Mouse (Mus musculus) myocyte (in vitro differentiated cells): ENCODE results near the gene Ptprm. TPM values are rescaled to one million over a fixed set of nuclear protein-coding genes. Genes with fewer than 3 reads are reported as not detected.

Experiments
- H3K27me3 ChIP-seq: one replicate; pipeline ENCODE4 v1.6.1; 2011; ENCODE audit not compliant: control insufficient read depth, insufficient read depth, insufficient read length
- H3K36me3 ChIP-seq: one replicate; pipeline ENCODE4 v1.6.1; 2011; ENCODE audit not compliant: control insufficient read depth, insufficient read depth
- H3K4me2 ChIP-seq: one replicate; pipeline ENCODE4 v1.6.1; 2011; ENCODE audit warnings: low read depth, control low read depth
- H3K4me3 ChIP-seq: one replicate; pipeline ENCODE4 v1.5.1; 2011; ENCODE audit warnings: mild to moderate bottlenecking, control low read depth, moderate library complexity
- H3K79me2 ChIP-seq: one replicate; pipeline ENCODE4 v1.6.1; 2011; ENCODE audit not compliant: control insufficient read depth, insufficient read depth
- H3ac ChIP-seq: one replicate; pipeline ENCODE4 v1.6.1; 2011; ENCODE audit not compliant: control insufficient read depth, insufficient read length
- CEBPB ChIP-seq: IDR thresholded peaks from 2 replicates; pipeline ENCODE4 v1.6.1; 2011; ENCODE audit warnings: mild to moderate bottlenecking, moderate library complexity; ENCODE audit not compliant: poor library complexity, insufficient read depth, severe bottlenecking
- E2F4 ChIP-seq: IDR thresholded peaks from one replicate; pipeline ENCODE4 v1.6.1; 2011; ENCODE audit warnings: mild to moderate bottlenecking, control low read depth, moderate library complexity; ENCODE audit not compliant: insufficient read depth
- MAX ChIP-seq: IDR thresholded peaks from one replicate; pipeline ENCODE4 v1.6.1; 2011; ENCODE audit warnings: low read depth, mild to moderate bottlenecking, control low read depth
- MYOD1 ChIP-seq, 3 experiments: IDR thresholded peaks; one replicate each; pipeline ENCODE4 v1.6.1; 2011; ENCODE audit warnings: control low read depth in 2 of 3, low read depth in 2 of 3, mild to moderate bottlenecking in 2 of 3, moderate library complexity in 1 of 3; ENCODE audit not compliant: insufficient read length in 2 of 3, control insufficient read depth in 1 of 3
- MYOG ChIP-seq, 3 experiments: IDR thresholded peaks; one replicate each; pipeline ENCODE4 v1.6.1; 2011; ENCODE audit warnings: control low read depth in 2 of 3, low read depth in 2 of 3, mild to moderate bottlenecking in 2 of 3; ENCODE audit not compliant: insufficient read length in 2 of 3, control insufficient read depth in 1 of 3, insufficient read depth in 1 of 3
- POLR2A ChIP-seq: IDR thresholded peaks from one replicate; pipeline ENCODE4 v1.6.1; 2011; ENCODE audit warnings: low read depth, mild to moderate bottlenecking, control low read depth, moderate library complexity; ENCODE audit not compliant: insufficient read length
- POLR2AphosphoS2 ChIP-seq: IDR thresholded peaks from one replicate; pipeline ENCODE4 v1.6.1; 2011; ENCODE audit warnings: low read depth, control low read depth; ENCODE audit not compliant: insufficient read length
- REST ChIP-seq: IDR thresholded peaks from one replicate; pipeline ENCODE4 v1.6.1; 2011; ENCODE audit warnings: mild to moderate bottlenecking, control low read depth, moderate library complexity; ENCODE audit not compliant: insufficient read depth, insufficient read length
- SRF ChIP-seq: IDR thresholded peaks from one replicate; pipeline ENCODE4 v1.6.1; 2011; ENCODE audit warnings: low read depth; ENCODE audit not compliant: control insufficient read depth, insufficient read length
- TCF12 ChIP-seq: IDR thresholded peaks from one replicate; pipeline ENCODE4 v1.6.1; 2011; ENCODE audit warnings: mild to moderate bottlenecking, control low read depth; ENCODE audit not compliant: poor library complexity, insufficient read depth, severe bottlenecking
- TCF3 ChIP-seq: IDR thresholded peaks from one replicate; pipeline ENCODE4 v1.6.1; 2011; ENCODE audit warnings: low read depth, control low read depth; ENCODE audit not compliant: insufficient read length
- USF1 ChIP-seq: IDR thresholded peaks from one replicate; pipeline ENCODE4 v1.6.1; 2011; ENCODE audit warnings: low read depth, mild to moderate bottlenecking, control low read depth, moderate library complexity
- polyA plus RNA-seq: library from polyadenylated mRNA; unstranded; fragments of >200 nt; fragmentation: generic; extraction: Trizol; gene quantifications from one replicate; pipeline ENCODE4 v1.2.1, GENCODE M21; 2012; ENCODE audit warnings: missing spikeins

Gene Ptprm
- polyA plus RNA-seq, 1 experiment: 6.5 TPM

- H3K4me2 ChIP-seq: no peak overlapping the region
- no peaks in the 10 kb centered on the region for H3K27me3 ChIP-seq
- no peaks in the 10 kb centered on the region for H3K79me2 ChIP-seq
- no peaks in the 10 kb centered on the region for H3K36me3 ChIP-seq
- no peak overlapping the region for H3K4me3 ChIP-seq
- TF ChIP-seq CEBPB (no peak), MYOD1 (IDR thresholded peaks at IDR 0.05; ENCODE audit: control insufficient read depth in 1 of 3, insufficient read length in 2 of 3, low read depth in 2 of 3) (no peak), REST (no peak), MYOG (IDR thresholded peaks at IDR 0.05; ENCODE audit: control insufficient read depth in 1 of 3, insufficient read depth in 1 of 3, insufficient read length in 2 of 3, low read depth in 2 of 3) (no peak), POLR2A (no peak), E2F4 (no peak), USF1 (no peak), MAX (no peak), POLR2AphosphoS2 (no peak), TCF3 (no peak), SRF (no peak), TCF12 (no peak)
- no peak overlapping the region for H3ac ChIP-seq
Observed at GRCm38 (mm10) chr17:66619255-66619826, 734.9 kb downstream of the Ptprm start.
